Mouse (Mus musculus) midbrain, postnatal 0 days (tissue): ENCODE data around the gene Tmem169. TPM values are rescaled to one million over a fixed set of nuclear protein-coding genes. Genes with fewer than 3 reads are reported as not detected.
"Not testable (repeated sequence)": the region's sequence is repeated elsewhere in the genome, so short reads cannot be mapped to it uniquely, and the experiment has no call there.

ENCODE experiments used
- ATAC-seq: fragments of 200-750 bp; cut with Nextera tagmentation; 2 replicates; pipeline ENCODE4 v1.8.0; 2017; ENCODE audit warnings: moderate number of reproducible peaks, mild to moderate bottlenecking, moderate TSS enrichment, moderate library complexity; ENCODE audit not compliant: low FRiP score
- DNase-seq: peaks from one replicate; pipeline ENCODE4 v3.0.0-alpha.2; 2015; ENCODE audit warnings: low spot score
- H3K27ac ChIP-seq: fragments of 300-500 bp; sonication (generic); 2 replicates; pipeline ENCODE4 v1.5.1; 2014; ENCODE audit warnings: low read depth, mild to moderate bottlenecking, low read length, mixed read lengths
- H3K27me3 ChIP-seq: fragments of 300-500 bp; sonication (generic); 2 replicates; pipeline ENCODE4 v1.6.1; 2014; ENCODE audit warnings: low read length, control low read depth, mixed read lengths; ENCODE audit not compliant: insufficient read depth
- H3K36me3 ChIP-seq: fragments of 300-500 bp; sonication (generic); 2 replicates; pipeline ENCODE4 v1.6.1; 2014; ENCODE audit warnings: low read length, control low read depth, mixed read lengths; ENCODE audit not compliant: insufficient read depth
- H3K4me1 ChIP-seq: fragments of 300-500 bp; sonication (generic); 2 replicates; pipeline ENCODE4 v1.6.1; 2014; ENCODE audit warnings: mild to moderate bottlenecking, control low read depth, antibody characterized with exemption, low read length, mixed read lengths; ENCODE audit not compliant: insufficient read depth
- H3K4me2 ChIP-seq: fragments of 300-500 bp; sonication (generic); 2 replicates; pipeline ENCODE4 v1.6.1; 2014; ENCODE audit warnings: low read depth, mild to moderate bottlenecking, low read length, mixed read lengths; ENCODE audit not compliant: poor library complexity, severe bottlenecking
- H3K4me3 ChIP-seq: fragments of 300-500 bp; sonication (generic); 2 replicates; pipeline ENCODE4 v1.5.1; 2014; ENCODE audit warnings: low read depth, mild to moderate bottlenecking, low read length, moderate library complexity
- H3K9ac ChIP-seq: fragments of 300-500 bp; sonication (generic); replicated peaks from 2 replicates; pipeline ENCODE4 v1.6.1; 2014; ENCODE audit warnings: mild to moderate bottlenecking, low read length, moderate library complexity, mixed read lengths; ENCODE audit not compliant: poor library complexity, severe bottlenecking
- H3K9me3 ChIP-seq: fragments of 300-500 bp; sonication (generic); 2 replicates; pipeline ENCODE4 v1.6.1; 2016; ENCODE audit warnings: low read length, control low read depth
- CTCF ChIP-seq: IDR thresholded peaks from 2 replicates; pipeline ENCODE4 v1.5.1; 2016; ENCODE audit warnings: antibody characterized with exemption, mild to moderate bottlenecking
- WGBS: fragments of 180-500 bp; shearing (Covaris S2); extraction: QIAGEN DNeasy Blood & Tissue Kit; methylation state at CpG from one replicate; pipeline ENCODE4 v1.1.7; 2014; 5-methylcytosine and 5-hydroxymethylcytosine counted together
- polyA plus RNA-seq: library from polyadenylated mRNA; unstranded; fragments of >200 nt; fragmentation: Nextera tagmentation; extraction: Ambion mirVana; gene quantifications from 2 replicates; pipeline ENCODE4 v1.2.1, GENCODE M21; 2015
- total RNA-seq: library from RNA; depleted of rRNA; stranded (reverse); fragments of >200 nt; gene quantifications from 2 replicates; pipeline ENCODE4 v1.2.3, GENCODE M21; 2014; rRNA removed

Tmem169 gene
- total RNA-seq (37.3 and 41.7 TPM in 2 replicates), polyA plus RNA-seq (34.1 and 38.3 TPM in 2 replicates)

DNA sequence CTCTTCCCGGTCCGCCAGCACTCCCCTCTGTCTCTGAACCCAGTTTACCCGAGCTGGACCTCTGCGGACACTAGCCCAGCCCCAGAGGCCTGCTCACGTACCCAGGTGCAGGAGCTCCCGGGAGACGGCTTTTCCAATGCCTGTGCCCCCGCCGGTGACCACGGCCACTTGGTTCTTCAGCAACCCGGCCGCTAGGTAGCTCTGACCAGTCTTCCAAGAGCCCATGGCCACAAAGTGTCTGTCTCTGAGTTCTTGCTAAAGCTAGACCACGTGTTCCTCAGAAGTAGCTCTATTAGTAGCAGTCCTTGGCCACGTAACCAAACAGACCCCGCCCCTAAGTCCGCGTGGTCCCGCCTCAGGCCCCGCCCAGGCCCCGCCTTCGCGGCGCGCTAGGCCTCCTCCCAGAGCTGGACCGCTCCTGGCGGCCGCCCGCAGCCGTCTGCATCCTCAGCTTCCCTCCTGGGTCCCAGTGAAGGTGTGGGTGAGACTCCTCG is at the start of gene Tmem169, which contains the start of gene Pecr:
Gene Tmem169 (plus strand): TSS at position 378 of the 494 bp plus-strand sequence.
Gene Pecr (minus strand): TSS at position 323 of the 494 bp plus-strand sequence.
- Histone ChIP-seq H3K9me3 (no peaks in the 10 kb centered on the region), H3K9ac (peak within 1 kb of the TSS; percentile 76), H3K36me3 (no peaks in the 10 kb centered on the region), H3K4me2 (peak within 1 kb of the TSS; percentile 89), H3K4me1 (peaks cover 7% of the 10 kb centered on the region), H3K27ac (peak within 1 kb of the TSS; percentile 89), H3K4me3 (peak within 1 kb of the TSS; percentile 54), H3K27me3 (no peaks in the 10 kb centered on the region)
- WGBS: under 1% methylated on average over 30 of the region's 30 CpGs
- ATAC-seq (peak; percentile 99), DNase-seq (peak; percentile 95)
- peak; percentile 51 for TF ChIP-seq CTCF

DNA sequence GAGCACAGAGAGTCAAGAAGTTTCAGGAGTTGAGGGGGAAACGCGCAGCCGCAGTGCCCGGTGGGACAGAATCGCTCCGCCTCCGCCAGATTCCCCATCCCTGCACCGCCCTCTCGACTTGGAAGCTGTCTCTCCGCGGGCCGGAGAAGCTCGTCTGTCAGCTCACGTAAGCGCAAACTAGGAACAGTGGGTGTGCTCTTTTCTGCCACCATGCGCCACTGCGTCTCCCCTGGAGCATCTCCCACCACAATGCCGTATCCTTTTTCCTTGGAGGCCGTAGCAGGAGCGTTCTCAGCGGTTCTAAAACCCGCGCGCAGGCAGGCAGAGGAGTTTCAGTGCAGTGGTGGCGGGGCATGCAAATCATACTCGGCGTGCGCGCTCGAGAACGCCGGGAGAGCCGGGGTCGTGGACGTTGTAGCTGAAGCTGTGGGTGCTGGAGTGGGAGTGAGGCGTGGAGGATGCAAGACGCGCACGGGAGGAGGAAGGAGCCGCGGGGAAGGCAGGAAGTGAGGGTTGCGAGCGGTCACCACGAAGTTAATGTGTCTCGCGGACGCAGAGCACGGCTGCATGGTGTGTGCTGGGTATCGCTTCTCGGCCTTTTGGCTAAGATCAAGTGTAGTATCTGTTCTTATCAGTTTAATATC is 47.7 kb upstream of the Tmem169 start:
- not testable (repeated sequence) for H3K36me3 ChIP-seq, H3K4me1 ChIP-seq, H3K27me3 ChIP-seq, H3K9me3 ChIP-seq
- under 1% methylated on average over 35 of the region's 50 CpGs for WGBS
- H3K9ac ChIP-seq: peak overlapping the region; percentile 64
- peak overlapping the region; percentile 70 for H3K27ac ChIP-seq
- ATAC-seq (peak; percentile 84), DNase-seq (peak; percentile 84)
- peak overlapping the region; percentile 52 for H3K4me3 ChIP-seq
- peak overlapping the region; percentile 74 for H3K4me2 ChIP-seq
- peak; percentile 40 for TF ChIP-seq CTCF

DNA sequence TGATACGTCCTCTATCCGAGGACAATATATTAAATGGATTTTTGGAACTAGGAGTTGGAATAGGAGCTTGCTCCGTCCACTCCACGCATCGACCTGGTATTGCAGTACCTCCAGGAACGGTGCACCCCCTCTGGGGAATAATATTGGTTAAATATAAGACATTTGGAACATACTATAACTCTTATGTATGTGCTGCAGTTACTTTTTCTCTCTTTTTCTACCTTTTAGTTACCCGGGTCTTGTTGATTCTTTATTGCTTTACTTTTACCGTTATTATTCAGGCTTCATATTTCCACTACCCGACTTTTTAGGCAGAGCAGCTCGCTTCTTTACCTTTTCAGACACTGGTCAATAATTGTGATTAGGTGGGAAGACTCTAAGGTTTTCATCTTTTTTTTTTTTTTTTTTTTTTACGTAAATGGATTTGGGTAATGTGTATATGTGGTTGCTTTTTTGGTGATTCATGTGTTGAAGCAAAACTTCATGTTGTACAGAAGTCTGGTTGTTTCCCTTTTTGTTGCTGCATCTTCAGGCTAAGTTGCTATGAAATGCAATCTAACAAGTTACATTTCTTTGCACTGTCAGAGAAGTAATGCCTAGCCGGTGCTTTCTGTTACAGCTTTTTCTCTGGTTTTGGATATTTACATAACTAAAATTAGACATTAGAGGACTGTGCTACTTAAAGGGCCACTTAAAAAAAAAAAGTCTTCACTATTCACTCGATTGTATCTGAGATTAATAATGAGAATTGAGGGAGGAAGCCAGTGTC is 47.0 kb upstream of the Tmem169 start:
- Histone ChIP-seq H3K4me3 (peak overlapping the region; percentile 23; the same call in 1 of the 2 replicates), H3K36me3 (no peaks in the 10 kb centered on the region), H3K4me2 (peak overlapping the region; percentile 33), H3K27ac (no peak overlapping the region), H3K27me3 (no peaks in the 10 kb centered on the region), H3K9ac (no peak overlapping the region), H3K4me1 (no peaks in the 10 kb centered on the region), H3K9me3 (no peaks in the 10 kb centered on the region)
- DNase-seq (no peak), ATAC-seq (peak; percentile 44)
- WGBS: 8% methylated on average over 11 of the region's 13 CpGs
- no peak for TF ChIP-seq CTCF

DNA sequence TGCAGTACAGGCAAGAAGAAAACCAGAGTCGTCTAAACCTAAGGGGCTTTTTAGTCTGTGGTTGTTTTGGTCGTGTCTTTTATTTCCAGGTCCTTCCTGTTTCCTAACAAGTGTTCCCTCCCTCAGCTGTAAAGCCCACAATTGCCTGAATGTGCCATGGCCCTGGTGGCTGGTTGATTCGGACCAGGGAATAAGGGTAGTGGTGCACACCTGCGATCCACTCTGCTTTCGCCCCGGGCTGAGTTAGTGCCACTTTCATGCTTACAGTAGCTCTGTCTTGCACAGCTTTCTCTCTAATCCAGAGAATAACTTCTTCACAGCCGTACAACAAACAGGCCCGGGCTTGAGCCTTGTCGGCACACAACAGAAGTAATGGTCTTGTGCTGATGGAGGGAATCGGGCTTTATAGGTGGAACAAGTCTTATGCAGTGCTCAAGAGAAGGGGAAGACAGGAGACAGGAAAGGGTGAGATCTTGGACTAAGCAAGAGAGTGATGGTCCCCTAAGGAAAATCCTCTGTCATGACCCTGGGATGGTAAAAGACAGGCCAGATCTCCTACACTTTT is 46.1 kb upstream of the Tmem169 start:
- no peak overlapping the region for H3K4me2 ChIP-seq
- WGBS: 74% methylated on average over 10 of the region's 10 CpGs

DNA sequence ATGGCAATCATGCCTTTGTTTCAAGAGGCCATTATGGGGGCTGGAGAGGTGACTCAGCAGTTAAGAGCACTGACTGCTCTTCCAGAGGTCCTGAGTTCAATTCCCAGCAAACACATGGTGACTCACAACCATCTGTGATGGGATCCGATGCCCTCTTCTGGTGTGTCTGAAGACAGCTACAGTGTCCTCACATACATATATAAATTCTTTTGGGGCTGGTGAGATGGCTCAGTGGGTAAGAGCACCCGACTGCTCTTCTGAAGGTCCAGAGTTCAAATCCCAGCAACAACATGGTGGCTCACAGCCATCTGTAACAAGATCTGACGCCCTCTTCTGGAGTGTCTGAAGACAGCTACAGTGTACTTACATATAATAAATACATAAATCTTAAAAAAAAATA is 45.1 kb upstream of the Tmem169 start:
- H3K4me3 ChIP-seq, DNase-seq, H3K27me3 ChIP-seq, H3K4me2 ChIP-seq, ATAC-seq, H3K36me3 ChIP-seq, H3K4me1 ChIP-seq, H3K9ac ChIP-seq, H3K27ac ChIP-seq, H3K9me3 ChIP-seq: not testable (repeated sequence)
- WGBS: 84% methylated on average over 3 of the region's 3 CpGs

More for the DNA sequence above, 46.1 kb upstream of the Tmem169 start:
- no peak overlapping the region for H3K4me3 ChIP-seq
- H3K4me1 ChIP-seq: no peaks in the 10 kb centered on the region
- TF ChIP-seq CTCF: no peak
- H3K27ac ChIP-seq: no peak overlapping the region
- no peak for ATAC-seq
- no peaks in the 10 kb centered on the region for H3K27me3 ChIP-seq
- no peaks in the 10 kb centered on the region for H3K9me3 ChIP-seq
- no peaks in the 10 kb centered on the region for H3K36me3 ChIP-seq
- no peak for DNase-seq
- no peak overlapping the region for H3K9ac ChIP-seq
